Mouse (Mus musculus) heart, postnatal 0 days (tissue): Measurements from ENCODE around the gene Fbxo24. TPM values are rescaled to one million over a fixed set of nuclear protein-coding genes. Genes with fewer than 3 reads are reported as not detected.
A peak's percentile ranks its signal among the peaks of the same experiment; 100 is the strongest.

Source experiments
- ATAC-seq: fragments of 200-750 bp; cut with Nextera tagmentation; 2 replicates; pipeline ENCODE4 v1.8.0; 2017; ENCODE audit warnings: low read depth, moderate number of reproducible peaks, moderate library complexity; ENCODE audit not compliant: insufficient read depth
- DNase-seq: peaks from one replicate; pipeline ENCODE4 v3.0.0-alpha.2; 2016; ENCODE audit warnings: low spot score
- H3K27ac ChIP-seq: fragments of 300-500 bp; sonication (generic); 2 replicates; pipeline ENCODE4 v1.5.1; 2014; ENCODE audit warnings: low read depth, mild to moderate bottlenecking
- H3K27me3 ChIP-seq: fragments of 300-500 bp; sonication (generic); 2 replicates; pipeline ENCODE4 v1.6.1; 2014; ENCODE audit warnings: low read length, mixed read lengths; ENCODE audit not compliant: control insufficient read depth, insufficient read depth
- H3K36me3 ChIP-seq: fragments of 300-500 bp; sonication (generic); replicated peaks from 2 replicates; pipeline ENCODE4 v1.6.1; 2014; ENCODE audit warnings: low read length, mixed read lengths; ENCODE audit not compliant: control insufficient read depth, insufficient read depth
- H3K4me1 ChIP-seq: fragments of 300-500 bp; sonication (generic); 2 replicates; pipeline ENCODE4 v1.6.1; 2014; ENCODE audit warnings: antibody characterized with exemption; ENCODE audit not compliant: control insufficient read depth, insufficient read depth
- H3K4me2 ChIP-seq: fragments of 300-500 bp; sonication (generic); 2 replicates; pipeline ENCODE4 v1.6.1; 2014; ENCODE audit warnings: low read depth, mild to moderate bottlenecking, low read length, moderate library complexity
- H3K4me3 ChIP-seq: fragments of 300-500 bp; sonication (generic); 2 replicates; pipeline ENCODE4 v1.5.1; 2014; ENCODE audit warnings: low read depth, low read length
- H3K9ac ChIP-seq: fragments of 300-500 bp; sonication (generic); replicated peaks from 2 replicates; pipeline ENCODE4 v1.6.1; 2014; ENCODE audit warnings: low read depth, low read length, mixed read lengths
- H3K9me3 ChIP-seq: fragments of 300-500 bp; sonication (generic); replicated peaks from 2 replicates; pipeline ENCODE4 v1.6.1; 2016; ENCODE audit warnings: low read length; ENCODE audit not compliant: control insufficient read depth
- CTCF ChIP-seq: IDR thresholded peaks from 2 replicates; pipeline ENCODE4 v1.5.1; 2016; ENCODE audit warnings: antibody characterized with exemption, control low read depth, low read depth
- EP300 ChIP-seq: IDR thresholded peaks from 2 replicates; pipeline ENCODE4 v1.6.1; 2016; ENCODE audit warnings: antibody characterized with exemption, low read depth
- WGBS: fragments of 180-500 bp; shearing (Covaris S2); extraction: QIAGEN DNeasy Blood & Tissue Kit; methylation state at CpG from one replicate; pipeline ENCODE4 v1.1.7; 2014; 5-methylcytosine and 5-hydroxymethylcytosine counted together
- polyA plus RNA-seq: library from polyadenylated mRNA; unstranded; fragments of >200 nt; fragmentation: Nextera tagmentation; extraction: Ambion mirVana; gene quantifications from 2 replicates; pipeline ENCODE4 v1.2.1, GENCODE M21; 2015
- total RNA-seq: library from RNA; depleted of rRNA; stranded (reverse); fragments of >200 nt; gene quantifications from 2 replicates; pipeline ENCODE4 v1.2.3, GENCODE M21; 2014; ENCODE audit warnings: low replicate concordance

The Fbxo24 gene
- total and polyA plus RNA-seq, 2 experiments from 2014 or later: 0.16 to 0.65 TPM

GRCm38 (mm10) chr5:137600619-137601364 is 28.0 kb downstream of the Fbxo24 start, which contains the start of gene Mospd3:
Gene Mospd3, minus strand, starts transcription at chr5:137601058.
- no peaks in the 10 kb centered on the region for H3K9me3 ChIP-seq
- under 1% methylated on average over 41 of the region's 41 CpGs for WGBS
- ATAC-seq: peak; percentile 95

GRCm38 (mm10) chr5:137600281-137600618 is 28.6 kb downstream of the Fbxo24 start:
- Histone ChIP-seq H3K9me3 (no peaks in the 10 kb centered on the region), H3K4me2 (peak overlapping the region; percentile 92), H3K36me3 (peaks cover 14% of the 10 kb centered on the region), H3K4me1 (peaks cover 13% of the 10 kb centered on the region; the same call in 1 of the 2 replicates), H3K27me3 (no peaks in the 10 kb centered on the region), H3K27ac (peak overlapping the region; percentile 50; the same call in 1 of the 2 replicates), H3K9ac (peak overlapping the region; percentile 74), H3K4me3 (peak overlapping the region; percentile 68)
- TF ChIP-seq CTCF (no peak), EP300 (no peak)
- ATAC-seq (peak; percentile 24), DNase-seq (no peak)
- WGBS: 3% methylated on average over 19 of the region's 19 CpGs

More at GRCm38 (mm10) chr5:137600619-137601364, 28.0 kb downstream of the Fbxo24 start, which contains the start of gene Mospd3:
- Histone ChIP-seq H3K27me3 (no peaks in the 10 kb centered on the region), H3K4me3 (peak within 1 kb of the TSS; percentile 68), H3K4me1 (peaks cover 13% of the 10 kb centered on the region; the same call in 1 of the 2 replicates), H3K27ac (peak within 1 kb of the TSS; percentile 90), H3K4me2 (peak within 1 kb of the TSS; percentile 92), H3K9ac (peak within 1 kb of the TSS; percentile 74), H3K36me3 (peaks cover 19% of the 10 kb centered on the region)
- TF ChIP-seq EP300 (no peak; the same call in 1 of the 2 replicates), CTCF (no peak)
- DNase-seq: peak; percentile 99

- Histone ChIP-seq H3K9me3 (no peaks in the 10 kb centered on the region), H3K4me2 (peak overlapping the region; percentile 92), H3K27me3 (no peaks in the 10 kb centered on the region), H3K27ac (no peak overlapping the region), H3K9ac (peak overlapping the region; percentile 74; the same call in 1 of the 2 replicates), H3K36me3 (peaks cover 8% of the 10 kb centered on the region), H3K4me3 (peak overlapping the region; percentile 68), H3K4me1 (peaks cover 13% of the 10 kb centered on the region; the same call in 1 of the 2 replicates)
- TF ChIP-seq EP300 (no peak), CTCF (no peak)
- 51% methylated on average over 9 of the region's 9 CpGs for WGBS
- ATAC-seq (no peak), DNase-seq (no peak)
These were observed 29.2 kb downstream of the Fbxo24 start for GRCm38 (mm10) chr5:137599600-137599999.

- Histone ChIP-seq H3K27ac (no peak overlapping the region), H3K9ac (no peak overlapping the region), H3K27me3 (no peaks in the 10 kb centered on the region), H3K36me3 (peaks cover 8% of the 10 kb centered on the region), H3K4me2 (no peak overlapping the region), H3K4me1 (peaks cover 13% of the 10 kb centered on the region; the same call in 1 of the 2 replicates), H3K9me3 (no peaks in the 10 kb centered on the region), H3K4me3 (no peak overlapping the region)
- WGBS: 54% methylated on average over 2 of the region's 2 CpGs
- DNase-seq (no peak), ATAC-seq (no peak)
- no peak for TF ChIP-seq EP300
- TF ChIP-seq CTCF: no peak
These were observed 30.5 kb downstream of the Fbxo24 start for GRCm38 (mm10) chr5:137598100-137598826.

- Histone ChIP-seq H3K36me3 (peaks cover 8% of the 10 kb centered on the region), H3K27me3 (no peaks in the 10 kb centered on the region), H3K4me1 (peaks cover 6% of the 10 kb centered on the region; the same call in 1 of the 2 replicates), H3K4me2 (no peak overlapping the region), H3K27ac (no peak overlapping the region), H3K9ac (no peak overlapping the region), H3K4me3 (no peak overlapping the region), H3K9me3 (no peaks in the 10 kb centered on the region)
- ATAC-seq: no peak
- no peak for DNase-seq
- TF ChIP-seq EP300: no peak
- no peak for TF ChIP-seq CTCF
- 93% methylated on average over 6 of the region's 6 CpGs for WGBS
These were observed 31.2 kb downstream of the Fbxo24 start for GRCm38 (mm10) chr5:137597625-137598024.
